Mouse (Mus musculus): ENCODE results near the gene Ddx18. TPM values are rescaled to one million over a fixed set of nuclear protein-coding genes. Genes with fewer than 3 reads are reported as not detected.

Gene Ddx18
- polyA plus RNA-seq, 1 experiment from 2014 or later: 69.4 TPM

DNA sequence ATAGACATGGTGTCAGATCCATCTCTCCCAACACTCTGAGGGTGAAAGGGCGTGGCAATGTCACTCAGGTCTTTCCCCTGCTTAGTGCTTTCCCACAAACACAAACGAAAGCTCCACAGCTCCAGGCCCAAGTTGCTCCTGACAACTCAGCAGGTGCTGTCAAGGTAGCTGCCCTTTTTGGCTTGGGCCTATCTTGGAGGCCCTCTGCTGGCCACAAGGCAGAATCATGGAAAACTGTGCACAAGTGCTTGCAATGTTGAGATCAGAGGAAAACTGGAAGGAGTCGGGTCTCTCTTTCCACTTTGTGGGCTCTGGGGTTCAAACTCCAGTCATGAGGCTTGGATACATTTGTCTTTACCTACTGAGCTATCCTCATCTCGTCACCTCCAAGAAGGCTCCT lies 18.3 kb downstream of the Ddx18 start:
- ATAC-seq (ENCODE audit: insufficient read depth): no peak

DNA sequence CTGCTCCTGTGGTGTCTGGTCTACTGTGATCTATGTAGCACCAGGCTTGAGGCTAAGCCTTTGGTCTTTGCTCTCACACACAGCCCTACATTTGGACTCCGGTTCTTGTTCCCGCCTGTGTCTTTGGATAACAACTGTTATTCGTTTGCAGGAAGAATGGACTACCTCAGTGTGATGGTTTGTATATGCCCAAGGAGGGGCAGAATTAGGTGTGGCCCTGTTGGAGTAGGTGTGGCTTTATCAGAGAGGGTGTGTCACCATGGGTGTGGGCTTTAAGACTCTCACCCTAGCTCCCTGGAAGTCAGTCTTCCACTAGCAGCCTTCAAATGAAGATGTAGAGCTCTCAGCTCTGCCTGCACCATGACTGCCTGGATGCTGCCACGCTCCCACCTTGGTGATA lies 19.1 kb downstream of the Ddx18 start:
- Histone ChIP-seq H3K27ac (ENCODE audit: low read depth) (no peak overlapping the region), H3K36me3 (ENCODE audit: insufficient read depth) (peaks cover 18% of the 10 kb centered on the region; the same call in 1 of the 2 replicates), H3K9ac (no peak overlapping the region), H3K27me3 (ENCODE audit: insufficient read depth, low read length) (no peaks in the 10 kb centered on the region), H3K4me2 (no peak overlapping the region), H3K4me3 (ENCODE audit: low read depth, low read length) (no peak overlapping the region), H3K4me1 (ENCODE audit: insufficient read depth) (no peaks in the 10 kb centered on the region), H3K9me3 (ENCODE audit: low read depth, low read length) (no peaks in the 10 kb centered on the region)
- ATAC-seq (ENCODE audit: insufficient read depth) (no peak), DNase-seq (no peak)
- 88% methylated on average over 4 of the region's 4 CpGs for WGBS
- no peak for TF ChIP-seq CTCF (IDR thresholded peaks at IDR 0.05; ENCODE audit: low read depth)

More for the DNA sequence above, 18.3 kb downstream of the Ddx18 start:
- Histone ChIP-seq H3K4me3 (ENCODE audit: low read depth, low read length) (no peak overlapping the region), H3K9ac (no peak overlapping the region), H3K27ac (ENCODE audit: low read depth) (no peak overlapping the region), H3K4me2 (no peak overlapping the region), H3K27me3 (ENCODE audit: insufficient read depth, low read length) (no peaks in the 10 kb centered on the region), H3K9me3 (ENCODE audit: low read depth, low read length) (no peaks in the 10 kb centered on the region), H3K36me3 (ENCODE audit: insufficient read depth) (peaks cover 23% of the 10 kb centered on the region), H3K4me1 (ENCODE audit: insufficient read depth) (no peaks in the 10 kb centered on the region)
- TF ChIP-seq CTCF (IDR thresholded peaks at IDR 0.05; ENCODE audit: low read depth): peak; percentile 38
- WGBS: 67% methylated on average over 4 of the region's 4 CpGs
- DNase-seq: peak; percentile 7

DNA sequence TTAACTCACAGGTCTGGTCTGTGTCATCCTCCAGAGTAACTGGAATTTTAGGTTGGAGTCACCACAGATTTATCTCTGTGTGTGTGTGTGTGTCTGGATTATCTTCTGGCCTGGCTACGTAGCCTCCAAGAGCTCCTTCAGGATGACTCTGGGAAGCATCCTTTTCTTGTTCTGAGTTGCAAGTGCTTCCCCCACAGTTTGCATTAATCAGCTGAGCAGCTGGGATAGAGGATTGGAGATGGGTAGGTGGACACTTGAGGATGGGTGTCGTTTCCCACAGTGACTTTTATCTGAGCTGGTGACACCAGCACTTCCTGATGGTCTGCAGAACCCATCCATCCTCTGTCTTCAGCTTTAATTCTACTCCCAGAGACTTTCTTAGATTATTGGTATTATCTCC lies 20.9 kb downstream of the Ddx18 start:
- 0 out of 2 replicates have a peak, but pooled peaks cover 3% of the 10 kb centered on the region for H3K36me3 ChIP-seq (ENCODE audit: insufficient read depth)
- H3K4me3 ChIP-seq (ENCODE audit: low read depth, low read length): no peak overlapping the region
- 59% methylated on average over 2 of the region's 2 CpGs for WGBS
- H3K27ac ChIP-seq (ENCODE audit: low read depth): no peak overlapping the region
- no peak overlapping the region for H3K9ac ChIP-seq
- no peak overlapping the region for H3K4me2 ChIP-seq
- TF ChIP-seq CTCF (IDR thresholded peaks at IDR 0.05; ENCODE audit: low read depth): no peak
- no peaks in the 10 kb centered on the region for H3K27me3 ChIP-seq (ENCODE audit: insufficient read depth, low read length)
- no peaks in the 10 kb centered on the region for H3K4me1 ChIP-seq (ENCODE audit: insufficient read depth)
- no peaks in the 10 kb centered on the region for H3K9me3 ChIP-seq (ENCODE audit: low read depth, low read length)
- ATAC-seq (ENCODE audit: insufficient read depth) (no peak), DNase-seq (no peak)

DNA sequence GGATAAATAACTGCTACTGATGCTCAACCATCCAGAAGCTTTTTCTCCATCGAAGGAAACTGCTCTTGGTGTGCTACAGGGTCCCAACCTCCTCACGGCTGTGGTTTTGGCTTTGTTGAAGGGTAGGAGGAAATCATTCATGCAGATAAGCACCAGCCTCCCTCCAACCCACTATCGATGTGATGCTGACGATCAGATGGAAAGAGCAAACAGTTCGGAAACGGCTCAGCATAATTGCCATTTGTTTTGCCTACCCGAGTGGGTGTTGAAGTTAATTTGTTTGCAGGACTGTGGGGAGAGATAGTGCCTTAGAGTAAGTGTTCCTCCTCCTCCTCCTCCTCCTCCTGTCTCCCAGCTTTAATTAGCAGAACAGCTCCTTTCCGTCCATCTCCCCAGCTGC lies 27.4 kb downstream of the Ddx18 start:
- Histone ChIP-seq H3K27me3 (ENCODE audit: insufficient read depth, low read length) (no peaks in the 10 kb centered on the region), H3K36me3 (ENCODE audit: insufficient read depth) (no peaks in the 10 kb centered on the region), H3K4me3 (ENCODE audit: low read depth, low read length) (no peak overlapping the region), H3K4me1 (ENCODE audit: insufficient read depth) (no peaks in the 10 kb centered on the region), H3K4me2 (no peak overlapping the region), H3K9ac (no peak overlapping the region), H3K9me3 (ENCODE audit: low read depth, low read length) (no peaks in the 10 kb centered on the region), H3K27ac (ENCODE audit: low read depth) (no peak overlapping the region)
- no peak for TF ChIP-seq CTCF (IDR thresholded peaks at IDR 0.05; ENCODE audit: low read depth)
- ATAC-seq (ENCODE audit: insufficient read depth) (no peak), DNase-seq (no peak)
- 50% methylated on average over 8 of the region's 8 CpGs for WGBS

DNA sequence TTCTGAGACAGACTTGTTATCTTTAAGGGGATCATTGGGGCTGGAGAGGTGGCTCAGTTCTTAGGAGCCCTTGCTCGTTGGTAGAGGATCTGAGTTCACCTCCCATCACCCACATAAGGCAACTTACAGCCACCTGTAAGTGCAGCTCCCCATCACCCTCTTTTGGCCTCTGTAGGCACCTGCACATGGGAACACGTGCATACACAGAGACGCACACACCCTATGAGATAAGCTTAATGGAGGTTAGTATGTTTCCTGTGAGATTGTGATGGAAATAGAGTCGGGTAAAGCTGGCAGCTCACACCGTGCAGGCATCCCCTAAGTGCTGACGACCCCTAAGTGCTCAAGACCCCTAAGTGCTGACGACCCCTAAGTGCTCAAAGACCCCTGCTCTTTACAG lies 36.4 kb downstream of the Ddx18 start:
- DNase-seq: no peak
- 59% methylated on average over 7 of the region's 7 CpGs for WGBS
- H3K4me3 ChIP-seq (ENCODE audit: low read depth, low read length): no peak overlapping the region
- H3K27me3 ChIP-seq (ENCODE audit: insufficient read depth, low read length): peaks cover 21% of the 10 kb centered on the region
- H3K36me3 ChIP-seq (ENCODE audit: insufficient read depth): no peaks in the 10 kb centered on the region
- H3K27ac ChIP-seq (ENCODE audit: low read depth): no peak overlapping the region
- no peak overlapping the region for H3K4me2 ChIP-seq
- H3K4me1 ChIP-seq (ENCODE audit: insufficient read depth): 0 out of 2 replicates have a peak, but pooled peaks cover 4% of the 10 kb centered on the region
- no peaks in the 10 kb centered on the region for H3K9me3 ChIP-seq (ENCODE audit: low read depth, low read length)
- ATAC-seq (ENCODE audit: insufficient read depth): no peak
- TF ChIP-seq CTCF (IDR thresholded peaks at IDR 0.05; ENCODE audit: low read depth): no peak
- H3K9ac ChIP-seq: no peak overlapping the region

DNA sequence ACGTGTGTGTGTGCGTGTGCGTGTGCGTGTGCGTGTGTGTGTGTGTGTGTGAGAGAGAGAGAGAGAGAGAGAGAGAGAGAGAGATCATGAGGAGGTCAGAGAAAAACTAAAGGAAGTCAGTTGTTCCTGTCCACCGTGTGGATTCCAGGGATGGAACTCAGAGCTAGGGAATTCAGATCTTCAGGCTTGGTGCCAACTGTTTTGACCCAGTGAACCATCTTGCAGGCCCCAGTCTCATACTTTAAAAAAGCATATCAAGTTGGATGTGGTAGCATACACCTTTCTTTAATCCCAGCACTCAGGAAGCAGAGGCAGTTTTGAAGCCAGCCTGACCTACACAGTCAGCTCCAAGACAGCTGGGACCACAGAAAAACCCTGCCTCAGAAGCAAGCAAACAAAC lies 38.5 kb downstream of the Ddx18 start:
- 0 out of 2 replicates have a peak, but pooled peaks cover 4% of the 10 kb centered on the region for H3K4me1 ChIP-seq (ENCODE audit: insufficient read depth)
- peaks cover 25% of the 10 kb centered on the region for H3K27me3 ChIP-seq (ENCODE audit: insufficient read depth, low read length)
- WGBS: 86% methylated on average over 6 of the region's 6 CpGs
- no peak overlapping the region for H3K4me2 ChIP-seq
- H3K27ac ChIP-seq (ENCODE audit: low read depth): no peak overlapping the region
- no peak for ATAC-seq (ENCODE audit: insufficient read depth)
- H3K9ac ChIP-seq: no peak overlapping the region
- DNase-seq: no peak
- TF ChIP-seq CTCF (IDR thresholded peaks at IDR 0.05; ENCODE audit: low read depth): no peak
- no peaks in the 10 kb centered on the region for H3K36me3 ChIP-seq (ENCODE audit: insufficient read depth)
- no peak overlapping the region for H3K4me3 ChIP-seq (ENCODE audit: low read depth, low read length)
- no peaks in the 10 kb centered on the region for H3K9me3 ChIP-seq (ENCODE audit: low read depth, low read length)

DNA sequence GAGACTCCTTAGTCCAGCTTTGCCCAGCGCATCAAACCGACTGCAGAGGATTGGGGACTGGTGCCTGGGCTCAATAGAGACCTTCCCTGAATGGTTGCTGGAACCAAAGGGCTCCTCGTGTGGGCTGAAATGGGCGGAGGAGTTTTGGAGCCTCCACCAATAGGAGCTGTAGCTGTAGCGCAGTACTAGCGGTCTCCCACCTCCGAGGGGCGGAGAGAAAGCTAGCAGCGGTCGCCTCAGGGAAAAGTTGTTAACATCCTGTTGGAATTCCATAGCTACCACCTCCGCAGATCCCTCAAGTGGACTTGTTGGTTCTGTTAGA lies 39.4 kb downstream of the Ddx18 start, which contains the start of gene Htr5b:
Gene Htr5b, minus strand, starts transcription at position 67 of the 322 bp plus-strand sequence.
- 3% methylated on average over 11 of the region's 11 CpGs for WGBS
- peak; percentile 76 for DNase-seq
- Histone ChIP-seq H3K9me3 (ENCODE audit: low read depth, low read length) (no peaks in the 10 kb centered on the region), H3K36me3 (ENCODE audit: insufficient read depth) (no peaks in the 10 kb centered on the region), H3K27me3 (ENCODE audit: insufficient read depth, low read length) (peaks cover 25% of the 10 kb centered on the region), H3K27ac (ENCODE audit: low read depth) (no peak within 1 kb of the TSS), H3K4me1 (ENCODE audit: insufficient read depth) (0 out of 2 replicates have a peak, but pooled peaks cover 4% of the 10 kb centered on the region), H3K9ac (no peak within 1 kb of the TSS), H3K4me2 (peak within 1 kb of the TSS; percentile 57), H3K4me3 (ENCODE audit: low read depth, low read length) (peak within 1 kb of the TSS; percentile 25)
- ATAC-seq (ENCODE audit: insufficient read depth): peak; percentile 97
- TF ChIP-seq CTCF (IDR thresholded peaks at IDR 0.05; ENCODE audit: low read depth): no peak
